Mouse (Mus musculus) kidney, embryonic 15.5 days (tissue): ENCODE data around the gene Itga9. TPM values are rescaled to one million over a fixed set of nuclear protein-coding genes. Genes with fewer than 3 reads are reported as not detected.

ENCODE experiments used
- ATAC-seq: fragments of 200-750 bp; cut with Nextera tagmentation; replicated peaks from 2 replicates; pipeline ENCODE4 v1.8.0; 2017; ENCODE audit warnings: moderate TSS enrichment; ENCODE audit not compliant: low FRiP score
- H3K27ac ChIP-seq: fragments of 300-500 bp; sonication (generic); 2 replicates; pipeline ENCODE4 v1.5.1; 2015; ENCODE audit warnings: mild to moderate bottlenecking, inconsistent platforms
- H3K27me3 ChIP-seq: fragments of 300-500 bp; sonication (generic); 2 replicates; pipeline ENCODE4 v1.6.1; 2015; ENCODE audit warnings: inconsistent platforms
- H3K36me3 ChIP-seq: fragments of 300-500 bp; sonication (generic); 2 replicates; pipeline ENCODE4 v1.6.1; 2015; ENCODE audit warnings: inconsistent platforms
- H3K4me1 ChIP-seq: fragments of 300-500 bp; sonication (generic); 2 replicates; pipeline ENCODE4 v1.6.1; 2015; ENCODE audit warnings: inconsistent platforms
- H3K4me2 ChIP-seq: fragments of 300-500 bp; sonication (generic); 2 replicates; pipeline ENCODE4 v1.6.1; 2015; ENCODE audit warnings: moderate library complexity, mild to moderate bottlenecking, inconsistent platforms
- H3K4me3 ChIP-seq: fragments of 300-500 bp; sonication (generic); replicated peaks from 2 replicates; pipeline ENCODE4 v1.5.1; 2015; ENCODE audit warnings: mild to moderate bottlenecking, inconsistent platforms
- H3K9ac ChIP-seq: fragments of 300-500 bp; sonication (generic); 2 replicates; pipeline ENCODE4 v1.6.1; 2015; ENCODE audit warnings: mild to moderate bottlenecking, inconsistent platforms
- H3K9me3 ChIP-seq: fragments of 300-500 bp; sonication (generic); replicated peaks from 2 replicates; pipeline ENCODE4 v1.6.1; 2016; ENCODE audit warnings: inconsistent platforms
- WGBS: fragments of 180-500 bp; shearing (Covaris S2); methylation state at CpG from one replicate; pipeline ENCODE4 v1.1.7; 2015; ENCODE audit warnings: mixed read lengths; 5-methylcytosine and 5-hydroxymethylcytosine counted together
- polyA plus RNA-seq: library from polyadenylated mRNA; unstranded; fragments of >200 nt; fragmentation: Nextera tagmentation; extraction: Ambion mirVana; gene quantifications from 2 replicates; pipeline ENCODE4 v1.2.1, GENCODE M21; 2015

Gene Itga9
- polyA plus RNA-seq, 1 experiment from 2014 or later: 26.1 TPM

- H3K4me3 ChIP-seq: no peak overlapping the region
- peak overlapping the region; percentile 32; the same call in 1 of the 2 replicates for H3K27ac ChIP-seq
- peaks cover 35% of the 10 kb centered on the region for H3K36me3 ChIP-seq
- H3K27me3 ChIP-seq: no peaks in the 10 kb centered on the region
- 49% methylated on average over 3 of the region's 3 CpGs for WGBS
- no peak overlapping the region for H3K9ac ChIP-seq
- no peak for ATAC-seq
- H3K4me1 ChIP-seq: peaks cover 25% of the 10 kb centered on the region
- H3K4me2 ChIP-seq: no peak overlapping the region
- H3K9me3 ChIP-seq: no peaks in the 10 kb centered on the region
Measured at GRCm38 (mm10) chr9:118717436-118717835, 110.9 kb downstream of the Itga9 start.

GRCm38 (mm10) chr9:118718511-118718910 is 112.0 kb downstream of the Itga9 start:
- H3K9me3 ChIP-seq: no peaks in the 10 kb centered on the region

GRCm38 (mm10) chr9:118721056-118721455 is 114.6 kb downstream of the Itga9 start:
- H3K4me3 ChIP-seq: no peak overlapping the region
- H3K27ac ChIP-seq: no peak overlapping the region
- H3K36me3 ChIP-seq: peaks cover 29% of the 10 kb centered on the region
- 94% methylated on average over 6 of the region's 6 CpGs for WGBS
- peaks cover 15% of the 10 kb centered on the region for H3K4me1 ChIP-seq
- no peaks in the 10 kb centered on the region for H3K27me3 ChIP-seq
- H3K9ac ChIP-seq: no peak overlapping the region
- H3K4me2 ChIP-seq: no peak overlapping the region
- H3K9me3 ChIP-seq: no peaks in the 10 kb centered on the region
- no peak for ATAC-seq

More at GRCm38 (mm10) chr9:118718511-118718910, 112.0 kb downstream of the Itga9 start:
- Histone ChIP-seq H3K27ac (no peak overlapping the region), H3K4me1 (peaks cover 21% of the 10 kb centered on the region), H3K9ac (no peak overlapping the region), H3K4me2 (no peak overlapping the region), H3K36me3 (peaks cover 32% of the 10 kb centered on the region), H3K4me3 (no peak overlapping the region), H3K27me3 (no peaks in the 10 kb centered on the region)
- ATAC-seq: no peak
- 87% methylated on average over 2 of the region's 2 CpGs for WGBS

GRCm38 (mm10) chr9:118722789-118723325 is 116.4 kb downstream of the Itga9 start:
- no peak overlapping the region for H3K4me3 ChIP-seq
- no peaks in the 10 kb centered on the region for H3K27me3 ChIP-seq
- no peaks in the 10 kb centered on the region for H3K9me3 ChIP-seq
- no peak for ATAC-seq
- H3K27ac ChIP-seq: no peak overlapping the region
- peaks cover 2% of the 10 kb centered on the region; the same call in 1 of the 2 replicates for H3K4me1 ChIP-seq
- no peak overlapping the region for H3K9ac ChIP-seq
- peaks cover 22% of the 10 kb centered on the region for H3K36me3 ChIP-seq
- H3K4me2 ChIP-seq: no peak overlapping the region
- 91% methylated on average over 2 of the region's 2 CpGs for WGBS

- H3K4me2 ChIP-seq: no peak overlapping the region
- H3K36me3 ChIP-seq: peaks cover 19% of the 10 kb centered on the region
- ATAC-seq: no peak
- peaks cover 6% of the 10 kb centered on the region; the same call in 1 of the 2 replicates for H3K4me1 ChIP-seq
- H3K27ac ChIP-seq: no peak overlapping the region
- no peaks in the 10 kb centered on the region for H3K9me3 ChIP-seq
- no peak overlapping the region for H3K9ac ChIP-seq
- no peak overlapping the region for H3K4me3 ChIP-seq
- H3K27me3 ChIP-seq: no peaks in the 10 kb centered on the region
- 67% methylated on average over 9 of the region's 9 CpGs for WGBS
Measured at GRCm38 (mm10) chr9:118725128-118725527, 118.6 kb downstream of the Itga9 start.

- H3K9me3 ChIP-seq: no peaks in the 10 kb centered on the region
- H3K27me3 ChIP-seq: no peaks in the 10 kb centered on the region
- H3K4me1 ChIP-seq: peaks cover 18% of the 10 kb centered on the region
- H3K36me3 ChIP-seq: peaks cover 8% of the 10 kb centered on the region; the same call in 1 of the 2 replicates
- WGBS: 91% methylated on average over 4 of the region's 4 CpGs
- no peak for ATAC-seq
- no peak overlapping the region for H3K9ac ChIP-seq
- no peak overlapping the region for H3K27ac ChIP-seq
- no peak overlapping the region for H3K4me2 ChIP-seq
- H3K4me3 ChIP-seq: no peak overlapping the region
Measured at GRCm38 (mm10) chr9:118726550-118726949, 120.1 kb downstream of the Itga9 start.

- H3K27me3 ChIP-seq: no peaks in the 10 kb centered on the region
- 71% methylated on average over 6 of the region's 6 CpGs for WGBS
- no peak overlapping the region for H3K9ac ChIP-seq
- H3K9me3 ChIP-seq: no peaks in the 10 kb centered on the region
- H3K4me2 ChIP-seq: no peak overlapping the region
- H3K27ac ChIP-seq: no peak overlapping the region
- peaks cover 4% of the 10 kb centered on the region; the same call in 1 of the 2 replicates for H3K36me3 ChIP-seq
- ATAC-seq: no peak
- H3K4me3 ChIP-seq: no peak overlapping the region
- H3K4me1 ChIP-seq: peaks cover 23% of the 10 kb centered on the region
Measured at GRCm38 (mm10) chr9:118728296-118728695, 121.8 kb downstream of the Itga9 start.

- Histone ChIP-seq H3K9me3 (no peaks in the 10 kb centered on the region), H3K27ac (no peak overlapping the region), H3K27me3 (no peaks in the 10 kb centered on the region), H3K9ac (no peak overlapping the region), H3K36me3 (peaks cover 2% of the 10 kb centered on the region; the same call in 1 of the 2 replicates), H3K4me1 (peaks cover 23% of the 10 kb centered on the region), H3K4me3 (no peak overlapping the region), H3K4me2 (no peak overlapping the region)
- no peak for ATAC-seq
- WGBS: 78% methylated on average over 5 of the region's 5 CpGs
Measured at GRCm38 (mm10) chr9:118728987-118729386, 122.5 kb downstream of the Itga9 start.

- H3K27ac ChIP-seq: no peak overlapping the region
- no peaks in the 10 kb centered on the region for H3K27me3 ChIP-seq
- no peak overlapping the region for H3K4me2 ChIP-seq
- H3K9me3 ChIP-seq: no peaks in the 10 kb centered on the region
- peaks cover 23% of the 10 kb centered on the region for H3K4me1 ChIP-seq
- H3K36me3 ChIP-seq: no peaks in the 10 kb centered on the region
- no peak overlapping the region for H3K9ac ChIP-seq
- WGBS: 77% methylated on average over 7 of the region's 8 CpGs
- no peak overlapping the region for H3K4me3 ChIP-seq
- ATAC-seq: no peak
Measured at GRCm38 (mm10) chr9:118730172-118730571, 123.7 kb downstream of the Itga9 start.

- Histone ChIP-seq H3K36me3 (no peaks in the 10 kb centered on the region), H3K27ac (peak overlapping the region; percentile 41), H3K9ac (no peak overlapping the region), H3K4me2 (no peak overlapping the region), H3K4me1 (peaks cover 23% of the 10 kb centered on the region), H3K27me3 (no peaks in the 10 kb centered on the region), H3K9me3 (no peaks in the 10 kb centered on the region), H3K4me3 (no peak overlapping the region)
- WGBS: 37% methylated on average over 5 of the region's 5 CpGs
- 0 out of 2 replicates have a peak, but pooled peaks have one; percentile 18 for ATAC-seq
Measured at GRCm38 (mm10) chr9:118730871-118731390, 124.4 kb downstream of the Itga9 start.

- 44% methylated on average over 6 of the region's 6 CpGs for WGBS
- no peak for ATAC-seq
- Histone ChIP-seq H3K4me2 (no peak overlapping the region), H3K4me1 (peaks cover 23% of the 10 kb centered on the region), H3K4me3 (no peak overlapping the region), H3K27me3 (no peaks in the 10 kb centered on the region), H3K36me3 (no peaks in the 10 kb centered on the region), H3K9me3 (no peaks in the 10 kb centered on the region), H3K9ac (no peak overlapping the region), H3K27ac (peak overlapping the region; percentile 41)
Measured at GRCm38 (mm10) chr9:118731650-118732049, 125.2 kb downstream of the Itga9 start.

- Histone ChIP-seq H3K4me3 (no peak overlapping the region), H3K27me3 (no peaks in the 10 kb centered on the region), H3K9ac (no peak overlapping the region), H3K9me3 (no peaks in the 10 kb centered on the region), H3K4me1 (peaks cover 35% of the 10 kb centered on the region), H3K4me2 (no peak overlapping the region), H3K36me3 (no peaks in the 10 kb centered on the region), H3K27ac (no peak overlapping the region)
- 48% methylated on average over 3 of the region's 3 CpGs for WGBS
- no peak for ATAC-seq
Measured at GRCm38 (mm10) chr9:118733601-118734000, 127.1 kb downstream of the Itga9 start.
